Mouse (Mus musculus) right cerebral cortex, postnatal 25 days (tissue): ENCODE measurements around the gene Ccdc85b.
A peak's percentile ranks its signal among the peaks of the same experiment; 100 is the strongest.
"Not testable (repeated sequence)": the region's sequence is repeated elsewhere in the genome, so short reads cannot be mapped to it uniquely, and the experiment has no call there.

ENCODE experiments used
- DNase-seq: peaks from one replicate; pipeline ENCODE4 v3.0.0; 2022

Ccdc85b gene

GRCm38 (mm10) chr19:5422895-5423443 lies 34.7 kb downstream of the Ccdc85b start:
- DNase-seq, result no peak

GRCm38 (mm10) chr19:5422267-5422666 lies 35.4 kb downstream of the Ccdc85b start:
- DNase-seq, result no peak

GRCm38 (mm10) chr19:5421784-5422183 lies 35.9 kb downstream of the Ccdc85b start:
- DNase-seq, result no peak

- DNase-seq, result no peak
These were observed 37.1 kb downstream of the Ccdc85b start for GRCm38 (mm10) chr19:5420579-5420978.

- DNase-seq, result no peak
These were observed 38.1 kb downstream of the Ccdc85b start for GRCm38 (mm10) chr19:5419630-5420029.

GRCm38 (mm10) chr19:5418750-5419466 lies 38.8 kb downstream of the Ccdc85b start:
- DNase-seq, result no peak

- DNase-seq, result no peak
These were observed 43.1 kb downstream of the Ccdc85b start for GRCm38 (mm10) chr19:5414534-5414957.

- DNase-seq, result no peak
These were observed 43.9 kb downstream of the Ccdc85b start for GRCm38 (mm10) chr19:5413840-5414239.

- no peak for DNase-seq
These were observed 45.7 kb downstream of the Ccdc85b start for GRCm38 (mm10) chr19:5411961-5412360.

- DNase-seq, result no peak
These were observed 47.1 kb downstream of the Ccdc85b start for GRCm38 (mm10) chr19:5410641-5411040.

- DNase-seq, result no peak
These were observed 48.6 kb downstream of the Ccdc85b start for GRCm38 (mm10) chr19:5409068-5409467.

- DNase-seq, result no peak
These were observed 49.4 kb downstream of the Ccdc85b start for GRCm38 (mm10) chr19:5408057-5409001.

- peak; percentile 40 for DNase-seq
These were observed 50.6 kb downstream of the Ccdc85b start for GRCm38 (mm10) chr19:5407133-5407532.

GRCm38 (mm10) chr19:5406531-5407126 lies 51.1 kb downstream of the Ccdc85b start:
- DNase-seq, result not testable (repeated sequence)

- no peak for DNase-seq
These were observed 51.8 kb downstream of the Ccdc85b start for GRCm38 (mm10) chr19:5405924-5406323.
